8 mouse cellular contexts compared by ENCODE assay signal in the genomic region with DNA sequence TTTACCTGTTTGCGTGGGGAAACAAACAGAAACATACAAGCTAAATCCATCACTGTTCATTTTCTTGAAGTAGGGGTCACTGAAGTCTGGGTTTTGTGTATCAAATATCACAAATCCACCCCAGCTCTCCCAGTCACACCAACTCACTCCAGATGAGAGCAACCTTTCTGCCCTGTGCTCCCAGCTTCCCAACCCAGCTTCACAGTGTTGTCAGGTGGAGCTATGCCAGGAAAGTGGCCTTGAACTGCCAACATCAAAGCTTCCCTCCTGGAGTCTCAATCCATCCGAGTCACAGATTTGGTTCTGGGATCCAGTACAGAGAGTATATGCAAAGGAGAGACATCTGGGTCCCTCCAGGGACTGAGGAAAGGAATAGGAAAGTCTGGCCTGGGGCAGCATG. TPM values are rescaled to one million over a fixed set of nuclear protein-coding genes. Genes with fewer than 3 reads are reported as not detected.
DNase-seq lines count a peak whose midpoint lies in the region; ATAC-seq and TF ChIP-seq lines count a peak whose summit lies in the region.

No protein-coding gene starts in this region.

- DNase-seq in intestine, embryonic 14.5 days (ENCODE audit: low spot score): no peak
- DNase-seq in forebrain, postnatal 0 days: no peak
- no peak for DNase-seq in midbrain, postnatal 0 days (ENCODE audit: low spot score)
- no peak for DNase-seq in thymus, postnatal 10 days (ENCODE audit: low spot score in 2 of 2)
- DNase-seq in gastrocnemius, adult 18-20 months (ENCODE audit: low spot score): no peak

- no peak for ATAC-seq in intestine, embryonic 14.5 days (replicated peaks; ENCODE audit: low FRiP score, low TSS enrichment, low read depth)
- ATAC-seq in intestine, postnatal 0 days: no peak
- ATAC-seq in forebrain, postnatal 0 days: no peak
- ATAC-seq in kidney, embryonic 16.5 days (ENCODE audit: low FRiP score, low TSS enrichment): no peak
- no peak for ATAC-seq in midbrain, postnatal 0 days (ENCODE audit: low FRiP score)
- no peak for ATAC-seq in inflammation-experienced regulatory T-cells, adult 6 months

- no peak for TF ChIP-seq CTCF in intestine, postnatal 0 days (IDR thresholded peaks at IDR 0.05; ENCODE audit: low read depth)
- TF ChIP-seq CTCF in forebrain, postnatal 0 days (IDR thresholded peaks at IDR 0.05; ENCODE audit: low read depth): no peak
- no peak for TF ChIP-seq CTCF in midbrain, postnatal 0 days (IDR thresholded peaks at IDR 0.05)

- peaks cover 4% of the 10 kb centered on the region; the same call in 1 of the 2 replicates for H3K36me3 ChIP-seq in intestine, embryonic 14.5 days (ENCODE audit: control insufficient read depth, insufficient read depth, low read length)
- H3K36me3 ChIP-seq in intestine, postnatal 0 days (ENCODE audit: control insufficient read depth, insufficient read depth): no peaks in the 10 kb centered on the region
- no peaks in the 10 kb centered on the region for H3K36me3 ChIP-seq in forebrain, postnatal 0 days (ENCODE audit: insufficient read depth)
- no peaks in the 10 kb centered on the region for H3K36me3 ChIP-seq in kidney, embryonic 16.5 days (ENCODE audit: insufficient read depth, low read length)
- no peaks in the 10 kb centered on the region for H3K36me3 ChIP-seq in midbrain, postnatal 0 days (ENCODE audit: insufficient read depth, low read length)

- no peak overlapping the region; the same call in 1 of the 2 replicates for H3K9ac ChIP-seq in intestine, embryonic 14.5 days (ENCODE audit: low read length)
- no peak overlapping the region for H3K9ac ChIP-seq in intestine, postnatal 0 days (ENCODE audit: low read depth, low read length)
- H3K9ac ChIP-seq in forebrain, postnatal 0 days: peak overlapping the region; percentile 97; the same call in 1 of the 2 replicates
- peak overlapping the region; percentile 97 for H3K9ac ChIP-seq in kidney, embryonic 16.5 days (replicated peaks; ENCODE audit: low read length)
- peak overlapping the region; percentile 96; the same call in 1 of the 2 replicates for H3K9ac ChIP-seq in midbrain, postnatal 0 days (replicated peaks; ENCODE audit: low read length, poor library complexity, severe bottlenecking)

- no peak overlapping the region for H3K27ac ChIP-seq in intestine, embryonic 14.5 days (ENCODE audit: low read depth)
- no peak overlapping the region for H3K27ac ChIP-seq in intestine, postnatal 0 days (ENCODE audit: low read depth, low read length)
- H3K27ac ChIP-seq in forebrain, postnatal 0 days (ENCODE audit: low read depth, low read length): no peak overlapping the region
- H3K27ac ChIP-seq in kidney, embryonic 16.5 days (ENCODE audit: low read length): no peak overlapping the region
- H3K27ac ChIP-seq in midbrain, postnatal 0 days (ENCODE audit: low read depth, low read length): no peak overlapping the region

- 70% methylated on average over 2 of the region's 2 CpGs for WGBS in intestine, embryonic 14.5 days
- WGBS in intestine, postnatal 0 days: 65% methylated on average over 2 of the region's 2 CpGs
- 65% methylated on average over 2 of the region's 2 CpGs for WGBS in forebrain, postnatal 0 days
- 77% methylated on average over 2 of the region's 2 CpGs for WGBS in kidney, embryonic 16.5 days
- 80% methylated on average over 2 of the region's 2 CpGs for WGBS in midbrain, postnatal 0 days

- peaks cover 31% of the 10 kb centered on the region for H3K4me1 ChIP-seq in intestine, embryonic 14.5 days (replicated peaks; ENCODE audit: control insufficient read depth, insufficient read depth, low read length)
- 0 out of 2 replicates have a peak, but pooled peaks cover 4% of the 10 kb centered on the region for H3K4me1 ChIP-seq in intestine, postnatal 0 days (replicated peaks; ENCODE audit: control insufficient read depth, insufficient read depth, low read length)
- H3K4me1 ChIP-seq in forebrain, postnatal 0 days (ENCODE audit: insufficient read depth): peaks cover 3% of the 10 kb centered on the region; the same call in 1 of the 2 replicates
- H3K4me1 ChIP-seq in kidney, embryonic 16.5 days (ENCODE audit: insufficient read depth, low read length): peaks cover 35% of the 10 kb centered on the region
- peaks cover 8% of the 10 kb centered on the region; the same call in 1 of the 2 replicates for H3K4me1 ChIP-seq in midbrain, postnatal 0 days (ENCODE audit: insufficient read depth, low read length)

- H3K4me3 ChIP-seq in intestine, embryonic 14.5 days (ENCODE audit: low read depth, low read length): no peak overlapping the region
- H3K4me3 ChIP-seq in intestine, postnatal 0 days (ENCODE audit: low read depth, low read length): no peak overlapping the region
- no peak overlapping the region for H3K4me3 ChIP-seq in forebrain, postnatal 0 days (ENCODE audit: low read depth, low read length)
- peak overlapping the region; percentile 88 for H3K4me3 ChIP-seq in kidney, embryonic 16.5 days (ENCODE audit: low read length)
- H3K4me3 ChIP-seq in midbrain, postnatal 0 days (ENCODE audit: low read depth, low read length): no peak overlapping the region

- H3K9me3 ChIP-seq in intestine, embryonic 14.5 days (ENCODE audit: control insufficient read depth, low read length): no peaks in the 10 kb centered on the region
- no peaks in the 10 kb centered on the region for H3K9me3 ChIP-seq in intestine, postnatal 0 days (ENCODE audit: control insufficient read depth)
- no peaks in the 10 kb centered on the region for H3K9me3 ChIP-seq in forebrain, postnatal 0 days (ENCODE audit: low read length)
- no peaks in the 10 kb centered on the region for H3K9me3 ChIP-seq in kidney, embryonic 16.5 days (ENCODE audit: low read length)
- H3K9me3 ChIP-seq in midbrain, postnatal 0 days (ENCODE audit: low read length): no peaks in the 10 kb centered on the region

- peak overlapping the region; percentile 91 for H3K4me2 ChIP-seq in intestine, embryonic 14.5 days (ENCODE audit: low read length)
- no peak overlapping the region; the same call in 1 of the 2 replicates for H3K4me2 ChIP-seq in intestine, postnatal 0 days (replicated peaks; ENCODE audit: low read depth)
- H3K4me2 ChIP-seq in forebrain, postnatal 0 days (ENCODE audit: low read depth): peak overlapping the region; percentile 83
- peak overlapping the region; percentile 82 for H3K4me2 ChIP-seq in kidney, embryonic 16.5 days (replicated peaks; ENCODE audit: low read depth, low read length)
- H3K4me2 ChIP-seq in midbrain, postnatal 0 days (ENCODE audit: low read depth, low read length, poor library complexity, severe bottlenecking): peak overlapping the region; percentile 85

- no peaks in the 10 kb centered on the region for H3K27me3 ChIP-seq in intestine, embryonic 14.5 days (replicated peaks; ENCODE audit: control insufficient read depth, insufficient read depth, low read length)
- no peaks in the 10 kb centered on the region for H3K27me3 ChIP-seq in intestine, postnatal 0 days (replicated peaks; ENCODE audit: control insufficient read depth, insufficient read depth, low read length)
- H3K27me3 ChIP-seq in forebrain, postnatal 0 days (ENCODE audit: insufficient read depth, low read length): no peaks in the 10 kb centered on the region
- no peaks in the 10 kb centered on the region for H3K27me3 ChIP-seq in kidney, embryonic 16.5 days (ENCODE audit: insufficient read depth, low read length)
- no peaks in the 10 kb centered on the region for H3K27me3 ChIP-seq in midbrain, postnatal 0 days (ENCODE audit: insufficient read depth, low read length)

RNA-seq across cellular contexts. Expression of gene Idh2, which starts 1.0 kb away (rescaled TPM):
- 603 and 627 TPM in 2 replicates for polyA plus RNA-seq in intestine, embryonic 14.5 days (2014; fragmentation: Nextera tagmentation; extraction: Ambion mirVana)
- polyA plus RNA-seq in intestine, postnatal 0 days (2015; fragmentation: Nextera tagmentation; extraction: Ambion mirVana): 185 and 190 TPM in 2 replicates
- total RNA-seq in forebrain, postnatal 0 days (2014; rRNA removed): 143 and 145 TPM in 2 replicates
- 110 and 128 TPM in 2 replicates for polyA plus RNA-seq in forebrain, postnatal 0 days (2015; fragmentation: Nextera tagmentation; extraction: Ambion mirVana)
- polyA plus RNA-seq in kidney, embryonic 16.5 days (2015; fragmentation: Nextera tagmentation; extraction: Ambion mirVana): 782 and 850 TPM in 2 replicates
- total RNA-seq in midbrain, postnatal 0 days (2014; rRNA removed): 122 and 136 TPM in 2 replicates
- polyA plus RNA-seq in midbrain, postnatal 0 days (2015; fragmentation: Nextera tagmentation; extraction: Ambion mirVana): 115 and 124 TPM in 2 replicates
- total RNA-seq in gastrocnemius, adult 18-20 months (2021): 100 to 1,000 TPM; 317 to 516 TPM
- 10 to 100 TPM; 13.5 to 28.7 (median 20.3) TPM for polyA plus RNA-seq in inflammation-experienced regulatory T-cells, adult 6 months (2017; shearing (Covaris generic))

Comparison
In these comparisons a context has a peak if more than half of its experiments do, and no peak if none do; other contexts are left out.
1. H3K9ac ChIP-seq: peak in forebrain, postnatal 0 days (single experiment), kidney, embryonic 16.5 days (single experiment) and midbrain, postnatal 0 days (single experiment); none in intestine, embryonic 14.5 days (single experiment) and intestine, postnatal 0 days (single experiment).